Mouse (Mus musculus) liver, embryonic 15.5 days (tissue): ENCODE data around the gene Nxpe3. TPM values are rescaled to one million over a fixed set of nuclear protein-coding genes. Genes with fewer than 3 reads are reported as not detected.

Experiments
- ATAC-seq: fragments of 200-750 bp; cut with Nextera tagmentation; 2 replicates; pipeline ENCODE4 v1.8.0; 2017; ENCODE audit warnings: moderate number of reproducible peaks, mild to moderate bottlenecking, moderate library complexity; ENCODE audit not compliant: insufficient read depth
- H3K27ac ChIP-seq: fragments of 300-500 bp; sonication (generic); replicated peaks from 2 replicates; pipeline ENCODE4 v1.5.1; 2015; ENCODE audit warnings: mild to moderate bottlenecking, inconsistent platforms
- H3K27me3 ChIP-seq: fragments of 300-500 bp; sonication (generic); 2 replicates; pipeline ENCODE4 v1.6.1; 2015; ENCODE audit warnings: mild to moderate bottlenecking, inconsistent platforms
- H3K36me3 ChIP-seq: fragments of 300-500 bp; sonication (generic); replicated peaks from 2 replicates; pipeline ENCODE4 v1.6.1; 2015; ENCODE audit warnings: moderate library complexity, mild to moderate bottlenecking, inconsistent platforms
- H3K4me1 ChIP-seq: fragments of 300-500 bp; sonication (generic); replicated peaks from 2 replicates; pipeline ENCODE4 v1.6.1; 2015; ENCODE audit warnings: inconsistent platforms
- H3K4me2 ChIP-seq: fragments of 300-500 bp; sonication (generic); 2 replicates; pipeline ENCODE4 v1.6.1; 2015; ENCODE audit warnings: moderate library complexity, mild to moderate bottlenecking, inconsistent platforms
- H3K4me3 ChIP-seq: fragments of 300-500 bp; sonication (generic); replicated peaks from 2 replicates; pipeline ENCODE4 v1.5.1; 2015; ENCODE audit warnings: mild to moderate bottlenecking, inconsistent platforms
- H3K9ac ChIP-seq: fragments of 300-500 bp; sonication (generic); 2 replicates; pipeline ENCODE4 v1.6.1; 2015; ENCODE audit warnings: moderate library complexity, mild to moderate bottlenecking, inconsistent platforms
- H3K9me3 ChIP-seq: fragments of 300-500 bp; sonication (generic); replicated peaks from 2 replicates; pipeline ENCODE4 v1.6.1; 2016; ENCODE audit warnings: inconsistent platforms
- WGBS: fragments of 180-500 bp; shearing (Covaris S2); methylation state at CpG from one replicate; pipeline ENCODE4 v1.1.7; 2015; ENCODE audit warnings: mixed read lengths; ENCODE audit not compliant: insufficient replicate concordance; 5-methylcytosine and 5-hydroxymethylcytosine counted together
- polyA plus RNA-seq: library from polyadenylated mRNA; unstranded; fragments of >200 nt; fragmentation: Nextera tagmentation; extraction: Ambion mirVana; gene quantifications from 2 replicates; pipeline ENCODE4 v1.2.1, GENCODE M21; 2015

Gene Nxpe3
- polyA plus RNA-seq, 1 experiment from 2014 or later = 0.44 TPM

DNA sequence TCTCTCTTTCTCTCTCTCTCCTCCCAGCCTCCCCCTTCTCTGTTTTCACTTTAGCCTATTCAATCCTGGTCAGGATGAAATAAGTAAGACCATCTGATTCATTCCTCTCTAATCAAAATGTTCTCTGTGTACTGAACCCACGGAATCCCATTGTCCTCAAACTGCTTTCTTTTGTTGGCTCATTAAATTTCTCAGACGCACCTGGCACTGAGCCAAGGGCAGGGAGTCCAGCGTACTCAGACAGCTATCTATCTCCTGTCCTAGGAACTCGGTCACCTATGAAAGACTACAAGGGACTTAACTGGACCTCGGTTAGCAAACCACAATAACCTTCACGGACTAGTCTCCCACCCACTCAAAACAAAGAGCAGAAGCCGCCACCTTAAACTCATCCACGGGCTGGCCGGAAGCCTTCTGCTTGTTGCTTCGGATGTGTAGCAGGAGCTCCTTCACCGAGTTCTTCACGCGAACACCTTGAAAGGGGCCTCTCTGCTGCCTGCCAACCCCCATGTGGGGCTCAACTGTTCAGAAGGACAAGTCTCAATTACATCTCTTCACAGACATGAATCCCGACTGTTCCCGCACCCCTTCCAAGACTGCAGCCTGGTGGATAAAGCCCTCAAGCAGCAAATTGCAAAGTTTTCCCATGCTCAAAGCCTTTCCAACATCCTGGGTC, 75.8 kb downstream of the Nxpe3 start:
- ATAC-seq = no peak
- Histone ChIP-seq H3K27ac (no peak overlapping the region), H3K36me3 (peaks cover 35% of the 10 kb centered on the region), H3K9me3 (no peaks in the 10 kb centered on the region), H3K9ac (no peak overlapping the region), H3K4me3 (peak overlapping the region; percentile 73), H3K27me3 (peaks cover 29% of the 10 kb centered on the region), H3K4me2 (peak overlapping the region; percentile 89), H3K4me1 (peaks cover 17% of the 10 kb centered on the region)
- WGBS = 64% methylated on average over 15 of the region's 15 CpGs

DNA sequence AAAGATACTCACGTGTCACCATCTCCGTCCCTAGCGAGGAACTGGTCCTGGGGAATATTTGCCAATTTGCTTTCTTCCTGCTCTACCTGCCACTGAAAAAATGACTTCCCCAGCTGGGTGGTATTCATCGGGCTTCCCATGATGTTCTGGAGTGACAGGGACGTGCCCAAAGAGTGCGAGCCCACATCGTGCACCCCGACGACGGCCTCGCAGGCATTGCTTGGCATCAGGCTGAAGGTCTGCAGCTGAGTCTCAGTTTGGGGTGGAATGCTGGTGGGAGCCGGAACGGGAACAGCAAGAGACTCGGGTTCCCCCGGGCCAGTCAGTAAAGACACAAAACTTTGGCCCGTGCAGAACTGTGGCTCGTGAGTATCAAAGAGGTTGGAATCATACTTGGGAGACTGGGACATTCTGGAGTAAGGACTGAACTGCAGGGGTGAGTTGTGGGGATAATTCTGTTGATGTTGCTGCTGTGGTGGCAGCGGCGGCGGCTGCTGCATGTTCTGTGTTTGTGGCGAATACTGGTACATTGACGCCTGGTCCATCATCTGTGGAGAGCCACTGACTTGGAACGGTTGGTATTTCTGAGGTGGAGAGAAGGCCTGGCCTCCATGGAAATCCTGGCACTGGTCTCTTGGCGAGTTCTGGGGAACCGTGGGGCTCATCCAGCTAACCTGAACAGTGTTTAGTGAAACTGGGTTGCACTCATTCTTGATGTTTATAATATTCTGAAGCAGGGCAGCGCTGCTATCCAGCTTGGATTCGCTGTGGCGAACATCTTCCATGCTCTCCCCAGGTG, 77.2 kb downstream of the Nxpe3 start:
- 81% methylated on average over 28 of the region's 28 CpGs for WGBS
- peaks cover 29% of the 10 kb centered on the region for H3K27me3 ChIP-seq
- no peaks in the 10 kb centered on the region for H3K9me3 ChIP-seq
- H3K4me3 ChIP-seq = no peak overlapping the region
- H3K9ac ChIP-seq = no peak overlapping the region
- H3K36me3 ChIP-seq = peaks cover 47% of the 10 kb centered on the region
- no peak for ATAC-seq
- H3K4me1 ChIP-seq = peaks cover 10% of the 10 kb centered on the region
- H3K27ac ChIP-seq = no peak overlapping the region
- H3K4me2 ChIP-seq = no peak overlapping the region

DNA sequence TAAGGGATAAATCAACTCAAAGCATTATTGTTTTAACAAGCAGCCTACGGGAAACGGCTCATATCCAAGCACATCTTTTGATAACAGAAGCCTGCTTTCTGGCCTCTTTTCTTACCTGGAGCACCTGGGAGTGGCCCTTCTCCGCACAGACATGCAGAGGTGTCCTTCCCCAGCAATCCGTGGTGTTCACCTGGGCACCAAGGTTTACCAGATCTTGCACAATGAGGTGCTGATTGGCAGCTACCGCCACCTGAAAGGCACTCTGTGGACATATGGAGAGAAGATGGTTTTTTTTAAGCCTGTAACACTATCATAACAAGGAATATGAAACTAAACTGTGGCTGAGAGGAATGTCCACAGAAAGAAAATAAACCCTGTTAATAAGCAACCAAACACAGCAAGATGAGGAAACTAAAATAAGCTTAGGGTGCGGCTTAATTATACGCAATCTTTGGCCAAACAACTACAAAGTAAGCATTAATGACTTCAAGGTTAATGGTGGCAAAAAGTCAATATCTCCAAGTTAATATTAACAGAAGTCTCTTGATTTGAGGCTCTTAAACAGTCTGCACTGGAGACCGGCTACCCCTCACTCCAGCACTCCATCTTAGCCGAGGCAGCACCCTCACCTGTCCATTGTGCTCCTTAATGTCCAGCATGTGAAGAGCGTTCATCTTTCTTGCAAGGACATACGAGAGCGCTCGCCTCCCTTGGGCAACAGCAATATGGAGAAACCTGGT, 78.7 kb downstream of the Nxpe3 start:
- Histone ChIP-seq H3K4me2 (no peak overlapping the region), H3K9me3 (no peaks in the 10 kb centered on the region), H3K4me1 (peaks cover 4% of the 10 kb centered on the region; the same call in 1 of the 2 replicates), H3K4me3 (no peak overlapping the region), H3K9ac (no peak overlapping the region), H3K36me3 (peaks cover 57% of the 10 kb centered on the region), H3K27ac (no peak overlapping the region), H3K27me3 (peaks cover 18% of the 10 kb centered on the region)
- peak; percentile 47; the same call in 1 of the 2 replicates for ATAC-seq
- WGBS = 77% methylated on average over 13 of the region's 13 CpGs

DNA sequence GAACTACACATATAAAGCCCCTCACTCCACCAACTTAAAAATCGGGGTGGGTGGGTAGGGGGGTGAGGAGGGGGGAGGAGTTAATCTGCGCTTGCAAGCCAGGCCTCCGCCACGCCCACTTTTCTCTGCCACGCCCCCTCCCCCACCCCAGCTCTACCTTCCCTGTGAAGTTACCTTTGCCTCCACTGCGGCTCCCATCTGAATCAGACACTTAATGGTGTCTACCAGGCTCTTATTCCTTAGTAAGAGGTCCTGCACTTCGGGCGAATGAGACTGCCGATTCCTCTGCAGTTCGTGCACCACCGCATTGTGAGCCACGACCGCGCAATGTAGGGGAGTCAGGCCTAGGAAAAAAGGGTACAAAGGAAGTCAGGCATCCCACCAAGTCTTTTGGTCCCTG, 79.6 kb downstream of the Nxpe3 start:
- WGBS = 76% methylated on average over 14 of the region's 14 CpGs
- no peak overlapping the region for H3K27ac ChIP-seq
- peaks cover 8% of the 10 kb centered on the region for H3K27me3 ChIP-seq
- no peak overlapping the region for H3K9ac ChIP-seq
- peaks cover 57% of the 10 kb centered on the region for H3K36me3 ChIP-seq
- no peak overlapping the region for H3K4me3 ChIP-seq
- no peak for ATAC-seq
- H3K9me3 ChIP-seq = no peaks in the 10 kb centered on the region
- no peak overlapping the region for H3K4me2 ChIP-seq
- H3K4me1 ChIP-seq = 0 out of 2 replicates have a peak, but pooled peaks cover under 1% of the 10 kb centered on the region

DNA sequence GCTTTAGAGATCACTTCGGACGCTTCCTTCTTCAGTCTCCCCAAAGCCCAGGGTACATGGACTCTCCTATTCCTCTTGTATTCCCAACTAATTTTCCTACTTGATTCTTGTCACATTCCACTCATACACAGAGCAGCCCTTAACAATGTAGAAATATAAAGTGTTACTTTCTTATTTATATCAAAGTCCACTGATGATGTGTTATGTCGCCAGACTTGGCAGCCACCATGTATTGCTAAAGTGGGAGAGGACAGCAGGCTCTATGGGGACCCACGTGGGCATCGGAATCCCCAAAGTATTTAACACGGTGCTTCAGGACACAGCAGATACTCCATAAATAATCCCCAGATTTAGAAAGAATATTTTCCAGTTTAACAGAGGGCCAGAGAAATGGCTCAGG, 80.4 kb downstream of the Nxpe3 start:
- H3K4me2 ChIP-seq = no peak overlapping the region
- no peak for ATAC-seq
- H3K27me3 ChIP-seq = 0 out of 2 replicates have a peak, but pooled peaks cover under 1% of the 10 kb centered on the region
- no peaks in the 10 kb centered on the region for H3K9me3 ChIP-seq
- WGBS = 82% methylated on average over 6 of the region's 6 CpGs
- no peak overlapping the region for H3K9ac ChIP-seq
- no peak overlapping the region for H3K4me3 ChIP-seq
- no peaks in the 10 kb centered on the region for H3K4me1 ChIP-seq
- H3K36me3 ChIP-seq = peaks cover 57% of the 10 kb centered on the region
- H3K27ac ChIP-seq = no peak overlapping the region

DNA sequence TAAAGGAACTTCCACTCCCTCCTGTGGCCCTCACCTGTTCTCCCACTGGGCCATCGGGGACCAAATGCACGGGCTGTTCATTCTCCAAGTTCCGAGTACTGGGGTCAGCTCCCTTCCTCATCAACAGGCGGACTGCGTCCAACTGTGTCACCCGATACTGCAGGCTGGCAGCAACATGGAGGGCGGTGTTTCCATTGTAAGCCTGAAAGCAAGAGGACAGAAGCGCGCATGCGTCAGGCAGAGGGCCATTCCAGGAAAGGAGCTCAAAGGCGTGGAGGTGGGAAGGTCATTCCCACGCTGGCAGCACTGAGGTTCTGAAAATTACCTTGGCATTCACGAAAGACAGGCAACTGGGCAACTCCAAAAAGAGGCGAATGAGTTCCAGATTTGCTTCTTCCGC, 81.2 kb downstream of the Nxpe3 start:
- no peak for ATAC-seq
- no peak overlapping the region for H3K9ac ChIP-seq
- no peak overlapping the region for H3K4me2 ChIP-seq
- no peak overlapping the region for H3K4me3 ChIP-seq
- H3K27me3 ChIP-seq = no peaks in the 10 kb centered on the region
- H3K4me1 ChIP-seq = no peaks in the 10 kb centered on the region
- WGBS = 87% methylated on average over 15 of the region's 15 CpGs
- H3K27ac ChIP-seq = no peak overlapping the region
- peaks cover 56% of the 10 kb centered on the region for H3K36me3 ChIP-seq
- H3K9me3 ChIP-seq = no peaks in the 10 kb centered on the region

DNA sequence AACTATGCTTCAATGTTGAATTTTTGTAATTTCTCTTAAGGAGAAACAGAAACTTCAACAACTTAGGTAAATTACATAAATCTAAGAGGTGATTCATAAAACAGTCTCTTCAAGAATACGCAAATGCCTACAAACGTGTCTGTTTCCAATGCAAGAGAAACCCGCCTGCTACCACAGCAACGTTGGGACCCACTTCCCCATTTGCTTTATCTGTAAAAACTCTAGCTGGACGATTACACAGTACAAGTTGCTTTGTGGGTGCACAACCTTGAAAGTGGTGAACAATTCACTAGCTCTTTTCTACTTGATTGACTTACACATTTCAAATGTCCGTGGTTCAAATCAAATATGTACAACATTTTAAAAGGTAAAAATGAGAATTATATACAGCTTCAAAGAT, 83.3 kb downstream of the Nxpe3 start:
- Histone ChIP-seq H3K27me3 (no peaks in the 10 kb centered on the region), H3K4me3 (no peak overlapping the region), H3K27ac (no peak overlapping the region), H3K9me3 (no peaks in the 10 kb centered on the region), H3K9ac (no peak overlapping the region), H3K36me3 (peaks cover 42% of the 10 kb centered on the region), H3K4me2 (no peak overlapping the region), H3K4me1 (no peaks in the 10 kb centered on the region)
- ATAC-seq = no peak
- 27% methylated on average over 6 of the region's 6 CpGs for WGBS

DNA sequence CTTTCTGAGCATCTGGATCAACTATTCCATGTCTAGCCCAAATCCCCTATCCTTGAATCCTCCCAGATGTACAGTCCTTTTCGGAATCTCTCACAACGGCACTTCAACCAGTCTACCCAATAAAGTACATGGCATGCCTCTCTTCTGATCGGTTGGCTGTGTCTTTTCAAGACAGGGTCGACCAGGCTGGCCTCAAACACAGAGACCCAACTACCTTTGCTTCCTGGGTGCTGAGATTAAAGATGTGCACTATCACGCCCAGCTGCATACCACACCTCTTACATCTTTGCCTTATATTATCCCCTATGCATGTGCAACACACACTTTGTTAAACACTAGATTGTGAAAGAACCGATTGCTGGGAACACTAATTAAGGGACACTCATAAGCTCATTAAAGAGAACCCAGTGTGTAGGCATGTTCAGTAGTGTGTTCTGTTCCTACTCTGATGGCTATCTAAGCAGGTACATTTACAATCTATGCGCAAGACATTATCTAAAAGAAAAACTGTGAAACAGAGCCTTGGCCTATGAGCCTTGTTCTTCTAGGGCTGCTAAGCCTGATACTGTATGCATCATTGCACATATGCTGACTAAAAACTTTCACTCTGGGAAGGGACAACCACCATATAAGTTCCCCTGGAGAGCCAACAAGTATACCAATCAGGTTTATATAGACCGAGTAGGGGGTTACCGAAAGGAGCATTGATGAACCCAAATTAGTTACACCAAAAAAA, 85.1 kb downstream of the Nxpe3 start:
- no peak for ATAC-seq
- Histone ChIP-seq H3K4me3 (no peak overlapping the region), H3K4me2 (no peak overlapping the region), H3K9ac (no peak overlapping the region), H3K4me1 (no peaks in the 10 kb centered on the region), H3K27me3 (no peaks in the 10 kb centered on the region), H3K9me3 (no peaks in the 10 kb centered on the region), H3K36me3 (peaks cover 28% of the 10 kb centered on the region), H3K27ac (no peak overlapping the region)
- WGBS = 71% methylated on average over 9 of the region's 9 CpGs

DNA sequence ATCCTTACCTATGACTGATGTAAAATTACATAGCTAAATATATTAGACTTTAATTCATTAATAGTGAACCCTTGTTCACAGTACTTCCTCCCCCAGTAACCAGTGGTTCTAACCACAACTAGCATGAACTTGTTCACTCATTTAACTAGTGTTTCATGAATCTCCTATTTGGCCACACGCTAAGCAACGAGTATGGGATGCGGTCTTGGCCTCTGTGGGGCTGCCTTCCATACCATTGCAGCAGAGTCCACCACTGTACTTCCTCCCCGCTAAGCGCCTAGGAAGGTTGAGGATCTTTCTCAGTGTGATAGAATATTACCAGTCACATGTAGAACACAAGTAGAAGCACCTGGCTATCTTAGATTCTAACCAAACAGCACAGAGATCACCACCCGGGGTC, 85.7 kb downstream of the Nxpe3 start:
- no peaks in the 10 kb centered on the region for H3K9me3 ChIP-seq
- H3K9ac ChIP-seq = no peak overlapping the region
- no peak overlapping the region for H3K4me2 ChIP-seq
- peaks cover 22% of the 10 kb centered on the region for H3K36me3 ChIP-seq
- no peaks in the 10 kb centered on the region for H3K4me1 ChIP-seq
- H3K4me3 ChIP-seq = no peak overlapping the region
- WGBS = 70% methylated on average over 6 of the region's 6 CpGs
- ATAC-seq = no peak
- H3K27ac ChIP-seq = no peak overlapping the region
- H3K27me3 ChIP-seq = no peaks in the 10 kb centered on the region

DNA sequence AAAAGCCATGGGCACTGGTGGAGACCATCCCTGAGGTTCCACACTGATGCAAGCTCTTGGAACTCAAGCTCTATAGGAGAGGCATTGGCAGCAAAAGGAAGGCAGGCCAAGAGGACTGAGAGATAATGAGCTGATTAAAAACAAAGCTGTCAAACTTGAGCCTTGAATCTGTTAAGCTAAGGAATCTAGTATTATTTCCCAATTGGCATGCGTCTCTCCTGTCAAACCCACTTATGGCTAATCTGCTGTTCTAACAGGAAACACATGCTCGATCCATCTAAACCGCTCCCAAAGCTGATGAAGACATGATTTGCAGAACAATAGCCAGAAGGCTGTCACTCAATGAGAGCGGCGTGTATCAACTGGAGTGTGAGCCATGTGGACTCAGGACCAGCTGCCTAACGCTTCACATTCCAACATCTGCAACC, 87.6 kb downstream of the Nxpe3 start:
- Histone ChIP-seq H3K4me3 (no peak overlapping the region), H3K9me3 (no peaks in the 10 kb centered on the region), H3K9ac (no peak overlapping the region), H3K27me3 (no peaks in the 10 kb centered on the region), H3K36me3 (peaks cover 6% of the 10 kb centered on the region; the same call in 1 of the 2 replicates), H3K27ac (no peak overlapping the region), H3K4me2 (no peak overlapping the region), H3K4me1 (no peaks in the 10 kb centered on the region)
- ATAC-seq = no peak
- 27% methylated on average over 6 of the region's 6 CpGs for WGBS
